Mouse (Mus musculus): ENCODE results near the gene Pdcd1lg2. TPM values are rescaled to one million over a fixed set of nuclear protein-coding genes. Genes with fewer than 3 reads are reported as not detected.

Pdcd1lg2 gene
- total and polyA plus RNA-seq, 2 experiments from 2014 or later: 0.15 to 0.71 TPM

- H3K4me2 ChIP-seq (ENCODE audit: low read depth, low read length, poor library complexity, severe bottlenecking): no peak overlapping the region
- no peaks in the 10 kb centered on the region for H3K27me3 ChIP-seq (ENCODE audit: insufficient read depth, low read length)
- no peaks in the 10 kb centered on the region for H3K9me3 ChIP-seq (ENCODE audit: low read length)
- no peak overlapping the region for H3K4me3 ChIP-seq (ENCODE audit: low read depth, low read length)
- H3K27ac ChIP-seq (ENCODE audit: low read depth, low read length): no peak overlapping the region
- TF ChIP-seq CTCF (IDR thresholded peaks at IDR 0.05): no peak
- no peaks in the 10 kb centered on the region for H3K36me3 ChIP-seq (ENCODE audit: insufficient read depth, low read length)
- no peak overlapping the region for H3K9ac ChIP-seq (replicated peaks; ENCODE audit: low read length, poor library complexity, severe bottlenecking)
- WGBS: 84% methylated on average over 4 of the region's 4 CpGs
- H3K4me1 ChIP-seq (ENCODE audit: insufficient read depth, low read length): no peaks in the 10 kb centered on the region
- DNase-seq (ENCODE audit: low spot score) (no peak), ATAC-seq (ENCODE audit: low FRiP score) (no peak)
Measured at GRCm38 (mm10) chr19:29462462-29462861, 51.7 kb downstream of the Pdcd1lg2 start.

GRCm38 (mm10) chr19:29463645-29464395, 53.1 kb downstream of the Pdcd1lg2 start:
- ATAC-seq (ENCODE audit: low FRiP score): no peak

GRCm38 (mm10) chr19:29466819-29467218, 56.1 kb downstream of the Pdcd1lg2 start:
- TF ChIP-seq CTCF (IDR thresholded peaks at IDR 0.05): no peak
- H3K36me3 ChIP-seq (ENCODE audit: insufficient read depth, low read length): no peaks in the 10 kb centered on the region
- H3K9me3 ChIP-seq (ENCODE audit: low read length): no peaks in the 10 kb centered on the region
- no peaks in the 10 kb centered on the region for H3K27me3 ChIP-seq (ENCODE audit: insufficient read depth, low read length)
- no peak overlapping the region for H3K27ac ChIP-seq (ENCODE audit: low read depth, low read length)
- DNase-seq (ENCODE audit: low spot score) (no peak), ATAC-seq (ENCODE audit: low FRiP score) (no peak)
- WGBS: 94% methylated on average over 9 of the region's 9 CpGs
- no peak overlapping the region for H3K4me3 ChIP-seq (ENCODE audit: low read depth, low read length)
- 0 out of 2 replicates have a peak, but pooled peaks cover 4% of the 10 kb centered on the region for H3K4me1 ChIP-seq (ENCODE audit: insufficient read depth, low read length)
- no peak overlapping the region for H3K9ac ChIP-seq (replicated peaks; ENCODE audit: low read length, poor library complexity, severe bottlenecking)
- H3K4me2 ChIP-seq (ENCODE audit: low read depth, low read length, poor library complexity, severe bottlenecking): no peak overlapping the region

More at GRCm38 (mm10) chr19:29463645-29464395, 53.1 kb downstream of the Pdcd1lg2 start:
- H3K4me2 ChIP-seq (ENCODE audit: low read depth, low read length, poor library complexity, severe bottlenecking): no peak overlapping the region
- no peak for TF ChIP-seq CTCF (IDR thresholded peaks at IDR 0.05)
- H3K36me3 ChIP-seq (ENCODE audit: insufficient read depth, low read length): no peaks in the 10 kb centered on the region
- no peaks in the 10 kb centered on the region for H3K27me3 ChIP-seq (ENCODE audit: insufficient read depth, low read length)
- no peaks in the 10 kb centered on the region for H3K9me3 ChIP-seq (ENCODE audit: low read length)
- no peak overlapping the region for H3K9ac ChIP-seq (replicated peaks; ENCODE audit: low read length, poor library complexity, severe bottlenecking)
- H3K4me3 ChIP-seq (ENCODE audit: low read depth, low read length): no peak overlapping the region
- WGBS: 96% methylated on average over 7 of the region's 7 CpGs
- no peak overlapping the region for H3K27ac ChIP-seq (ENCODE audit: low read depth, low read length)
- no peak for DNase-seq (ENCODE audit: low spot score)
- no peaks in the 10 kb centered on the region for H3K4me1 ChIP-seq (ENCODE audit: insufficient read depth, low read length)

- TF ChIP-seq CTCF (IDR thresholded peaks at IDR 0.05): no peak
- Histone ChIP-seq H3K4me1 (ENCODE audit: insufficient read depth, low read length) (0 out of 2 replicates have a peak, but pooled peaks cover 4% of the 10 kb centered on the region), H3K27ac (ENCODE audit: low read depth, low read length) (no peak overlapping the region), H3K9ac (replicated peaks; ENCODE audit: low read length, poor library complexity, severe bottlenecking) (no peak overlapping the region), H3K36me3 (ENCODE audit: insufficient read depth, low read length) (no peaks in the 10 kb centered on the region), H3K9me3 (ENCODE audit: low read length) (no peaks in the 10 kb centered on the region), H3K4me3 (ENCODE audit: low read depth, low read length) (no peak overlapping the region), H3K27me3 (ENCODE audit: insufficient read depth, low read length) (no peaks in the 10 kb centered on the region), H3K4me2 (ENCODE audit: low read depth, low read length, poor library complexity, severe bottlenecking) (no peak overlapping the region)
- WGBS: 91% methylated on average over 10 of the region's 10 CpGs
- no peak for DNase-seq (ENCODE audit: low spot score)
- ATAC-seq (ENCODE audit: low FRiP score): no peak
Measured at GRCm38 (mm10) chr19:29468941-29469685, 58.4 kb downstream of the Pdcd1lg2 start.

GRCm38 (mm10) chr19:29469686-29470254, 59.1 kb downstream of the Pdcd1lg2 start:
- WGBS: 94% methylated on average over 2 of the region's 2 CpGs
- no peak for TF ChIP-seq CTCF (IDR thresholded peaks at IDR 0.05)

More at GRCm38 (mm10) chr19:29469686-29470254, 59.1 kb downstream of the Pdcd1lg2 start:
- no peak overlapping the region for H3K27ac ChIP-seq (ENCODE audit: low read depth, low read length)
- no peak overlapping the region for H3K4me3 ChIP-seq (ENCODE audit: low read depth, low read length)
- ATAC-seq (ENCODE audit: low FRiP score) (no peak), DNase-seq (ENCODE audit: low spot score) (no peak)
- H3K9ac ChIP-seq (replicated peaks; ENCODE audit: low read length, poor library complexity, severe bottlenecking): no peak overlapping the region
- H3K4me2 ChIP-seq (ENCODE audit: low read depth, low read length, poor library complexity, severe bottlenecking): no peak overlapping the region
- H3K4me1 ChIP-seq (ENCODE audit: insufficient read depth, low read length): 0 out of 2 replicates have a peak, but pooled peaks cover 4% of the 10 kb centered on the region
- no peaks in the 10 kb centered on the region for H3K36me3 ChIP-seq (ENCODE audit: insufficient read depth, low read length)
- no peaks in the 10 kb centered on the region for H3K27me3 ChIP-seq (ENCODE audit: insufficient read depth, low read length)
- H3K9me3 ChIP-seq (ENCODE audit: low read length): no peaks in the 10 kb centered on the region

All from midbrain, postnatal 0 days (tissue).